Mouse (Mus musculus) bone marrow, adult 2 months (tissue): Measurements from ENCODE around the gene Esrrg.

Experiments
- CTCF ChIP-seq: fragments of 200-500 bp; IDR thresholded peaks from 2 replicates; pipeline ENCODE4 v1.5.1; 2011; ENCODE audit warnings: low read length, control low read depth; ENCODE audit not compliant: control insufficient read depth, insufficient read depth
- POLR2A ChIP-seq: fragments of 200-500 bp; IDR thresholded peaks from 2 replicates; pipeline ENCODE4 v1.6.1; 2011; ENCODE audit warnings: low read depth, mild to moderate bottlenecking, control low read depth, low read length, borderline replicate concordance; ENCODE audit not compliant: control insufficient read depth

GRCm38 (mm10) chr1:187961452-187961851, 352.9 kb downstream of the Esrrg start:
- TF ChIP-seq CTCF, result no peak
- TF ChIP-seq POLR2A, result no peak
